Mouse (Mus musculus): ENCODE results near the gene Actl10. TPM values are rescaled to one million over a fixed set of nuclear protein-coding genes. Genes with fewer than 3 reads are reported as not detected.

Gene Actl10
- polyA plus RNA-seq, 1 experiment = not detected

- no peak overlapping the region for H3K27ac ChIP-seq (ENCODE audit: insufficient read depth, low read length)
- no peak overlapping the region for H3K4me3 ChIP-seq (ENCODE audit: insufficient read depth, low read length)
- peaks cover 2% of the 10 kb centered on the region; the same call in 1 of the 2 replicates for H3K4me1 ChIP-seq (ENCODE audit: control insufficient read depth, insufficient read depth, low read length)
- no peak for TF ChIP-seq CTCF (IDR thresholded peaks at IDR 0.05; ENCODE audit: extremely low read depth, insufficient read depth, low read length)
- TF ChIP-seq POLR2A (IDR thresholded peaks at IDR 0.05; ENCODE audit: extremely low read depth, insufficient read depth, low read length) = no peak
Observed at GRCm38 (mm10) chr2:154572996-154573395, 21.4 kb downstream of the Actl10 start.

- H3K4me1 ChIP-seq (ENCODE audit: control insufficient read depth, insufficient read depth, low read length) = peaks cover 2% of the 10 kb centered on the region; the same call in 1 of the 2 replicates
- TF ChIP-seq POLR2A (IDR thresholded peaks at IDR 0.05; ENCODE audit: extremely low read depth, insufficient read depth, low read length) (no peak), CTCF (IDR thresholded peaks at IDR 0.05; ENCODE audit: extremely low read depth, insufficient read depth, low read length) (no peak)
- no peak overlapping the region for H3K4me3 ChIP-seq (ENCODE audit: insufficient read depth, low read length)
- no peak overlapping the region for H3K27ac ChIP-seq (ENCODE audit: insufficient read depth, low read length)
Observed at GRCm38 (mm10) chr2:154574271-154574670, 22.7 kb downstream of the Actl10 start.

GRCm38 (mm10) chr2:154576876-154577743 is 25.5 kb downstream of the Actl10 start:
- no peak overlapping the region for H3K4me3 ChIP-seq (ENCODE audit: insufficient read depth, low read length)
- peaks cover 1% of the 10 kb centered on the region; the same call in 1 of the 2 replicates for H3K4me1 ChIP-seq (ENCODE audit: control insufficient read depth, insufficient read depth, low read length)
- TF ChIP-seq CTCF (IDR thresholded peaks at IDR 0.05; ENCODE audit: extremely low read depth, insufficient read depth, low read length) = no peak
- no peak for TF ChIP-seq POLR2A (IDR thresholded peaks at IDR 0.05; ENCODE audit: extremely low read depth, insufficient read depth, low read length)
- no peak overlapping the region for H3K27ac ChIP-seq (ENCODE audit: insufficient read depth, low read length)

GRCm38 (mm10) chr2:154577744-154578067 is 26.1 kb downstream of the Actl10 start:
- no peaks in the 10 kb centered on the region for H3K4me1 ChIP-seq (ENCODE audit: control insufficient read depth, insufficient read depth, low read length)
- H3K27ac ChIP-seq (ENCODE audit: insufficient read depth, low read length) = no peak overlapping the region
- H3K4me3 ChIP-seq (ENCODE audit: insufficient read depth, low read length) = no peak overlapping the region
- TF ChIP-seq POLR2A (IDR thresholded peaks at IDR 0.05; ENCODE audit: extremely low read depth, insufficient read depth, low read length) = no peak
- TF ChIP-seq CTCF (IDR thresholded peaks at IDR 0.05; ENCODE audit: extremely low read depth, insufficient read depth, low read length) = no peak

DNA sequence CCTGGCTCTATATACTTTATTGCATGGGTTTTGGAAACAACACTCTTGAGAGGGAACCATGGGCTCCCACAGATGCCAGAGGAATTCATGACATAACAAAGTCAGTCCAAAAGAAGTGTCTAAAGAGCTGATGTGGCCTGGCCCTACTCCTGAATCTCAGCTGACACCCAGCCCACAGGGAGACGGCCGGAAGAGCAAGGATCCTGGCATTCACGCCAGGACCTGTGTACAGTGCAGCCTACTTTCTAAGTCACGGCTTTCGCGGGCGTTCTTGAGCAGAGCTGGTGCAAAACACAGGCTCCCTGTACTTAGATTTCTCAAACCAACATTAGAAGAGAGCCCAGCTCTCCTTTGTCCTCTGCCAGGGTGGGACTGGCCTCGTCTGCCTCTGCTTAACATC is 29.0 kb downstream of the Actl10 start:
- Histone ChIP-seq H3K4me1 (ENCODE audit: control insufficient read depth, insufficient read depth, low read length) (peaks cover 6% of the 10 kb centered on the region), H3K4me3 (ENCODE audit: insufficient read depth, low read length) (no peak overlapping the region), H3K27ac (ENCODE audit: insufficient read depth, low read length) (no peak overlapping the region)
- TF ChIP-seq POLR2A (IDR thresholded peaks at IDR 0.05; ENCODE audit: extremely low read depth, insufficient read depth, low read length) = no peak
- TF ChIP-seq CTCF (IDR thresholded peaks at IDR 0.05; ENCODE audit: extremely low read depth, insufficient read depth, low read length) = no peak

GRCm38 (mm10) chr2:154581421-154581820 is 29.8 kb downstream of the Actl10 start:
- Histone ChIP-seq H3K4me3 (ENCODE audit: insufficient read depth, low read length) (no peak overlapping the region), H3K27ac (ENCODE audit: insufficient read depth, low read length) (no peak overlapping the region), H3K4me1 (ENCODE audit: control insufficient read depth, insufficient read depth, low read length) (peaks cover 6% of the 10 kb centered on the region)
- TF ChIP-seq POLR2A (IDR thresholded peaks at IDR 0.05; ENCODE audit: extremely low read depth, insufficient read depth, low read length) = no peak
- no peak for TF ChIP-seq CTCF (IDR thresholded peaks at IDR 0.05; ENCODE audit: extremely low read depth, insufficient read depth, low read length)

- H3K27ac ChIP-seq (ENCODE audit: insufficient read depth, low read length) = no peak overlapping the region
Observed at GRCm38 (mm10) chr2:154583906-154584872, 32.6 kb downstream of the Actl10 start.

GRCm38 (mm10) chr2:154584931-154585601 is 33.5 kb downstream of the Actl10 start:
- peaks cover 7% of the 10 kb centered on the region for H3K4me1 ChIP-seq (ENCODE audit: control insufficient read depth, insufficient read depth, low read length)

More at GRCm38 (mm10) chr2:154583906-154584872, 32.6 kb downstream of the Actl10 start:
- H3K4me1 ChIP-seq (ENCODE audit: control insufficient read depth, insufficient read depth, low read length) = peaks cover 7% of the 10 kb centered on the region
- TF ChIP-seq CTCF (IDR thresholded peaks at IDR 0.05; ENCODE audit: extremely low read depth, insufficient read depth, low read length) (no peak), POLR2A (IDR thresholded peaks at IDR 0.05; ENCODE audit: extremely low read depth, insufficient read depth, low read length) (no peak)
- no peak overlapping the region for H3K4me3 ChIP-seq (ENCODE audit: insufficient read depth, low read length)

DNA sequence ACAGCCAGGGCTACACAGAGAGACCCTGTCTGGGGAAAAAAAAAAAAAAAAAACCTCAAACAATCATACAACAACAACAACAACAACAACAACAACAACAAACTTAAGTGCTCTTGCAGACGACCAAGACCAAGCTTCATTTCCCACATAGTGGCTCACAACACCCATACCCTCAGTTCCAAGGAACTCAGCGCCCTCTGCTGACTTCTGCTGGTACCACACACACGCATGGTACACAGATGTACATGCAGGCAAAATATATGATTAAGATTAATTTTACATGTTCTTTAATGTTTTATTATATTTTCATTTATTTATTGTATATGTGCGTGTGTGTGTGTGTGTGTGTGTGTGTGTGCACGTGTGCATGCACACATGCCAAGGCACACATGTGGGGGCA is 34.8 kb downstream of the Actl10 start:
- no peak overlapping the region for H3K4me3 ChIP-seq (ENCODE audit: insufficient read depth, low read length)
- TF ChIP-seq CTCF (IDR thresholded peaks at IDR 0.05; ENCODE audit: extremely low read depth, insufficient read depth, low read length) (peak; percentile 46), POLR2A (IDR thresholded peaks at IDR 0.05; ENCODE audit: extremely low read depth, insufficient read depth, low read length) (no peak)
- H3K4me1 ChIP-seq (ENCODE audit: control insufficient read depth, insufficient read depth, low read length) = peaks cover 7% of the 10 kb centered on the region
- no peak overlapping the region for H3K27ac ChIP-seq (ENCODE audit: insufficient read depth, low read length)

More at GRCm38 (mm10) chr2:154584931-154585601, 33.5 kb downstream of the Actl10 start:
- no peak overlapping the region for H3K27ac ChIP-seq (ENCODE audit: insufficient read depth, low read length)
- no peak overlapping the region for H3K4me3 ChIP-seq (ENCODE audit: insufficient read depth, low read length)
- no peak for TF ChIP-seq CTCF (IDR thresholded peaks at IDR 0.05; ENCODE audit: extremely low read depth, insufficient read depth, low read length)
- no peak for TF ChIP-seq POLR2A (IDR thresholded peaks at IDR 0.05; ENCODE audit: extremely low read depth, insufficient read depth, low read length)

Data from cortical plate, adult 2 months (tissue).